Mouse (Mus musculus) ovary, postnatal 10 days (tissue): ENCODE measurements around the gene Krt15.

ENCODE experiments used
- DNase-seq: peaks from one replicate; pipeline ENCODE4 v3.0.0; 2022; ENCODE audit warnings: low spot score

Gene Krt15

DNA sequence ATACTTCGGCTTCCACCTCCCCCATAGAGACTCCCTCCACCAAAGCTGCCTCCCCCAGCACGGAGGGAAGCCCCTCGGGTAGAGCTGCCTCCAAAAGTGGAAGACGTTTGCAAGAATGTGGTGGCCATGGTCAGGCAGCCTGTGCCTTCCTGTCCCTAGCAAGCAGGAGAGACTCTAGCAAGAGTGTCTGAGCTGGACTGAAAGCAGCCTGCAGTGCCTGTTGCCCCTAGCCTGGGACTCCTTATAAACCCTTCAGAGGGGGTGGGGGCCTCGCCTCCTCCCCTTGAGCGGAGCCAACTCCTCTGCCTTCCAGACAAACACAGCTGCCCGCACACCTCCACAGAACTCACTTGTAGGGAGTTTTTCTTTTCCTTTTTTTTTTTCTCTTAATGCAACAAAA is at the start of gene Krt15:
Gene Krt15 (minus strand): TSS at position 198 of the 400 bp plus-strand sequence.
- no peak for DNase-seq

- DNase-seq = no peak
Measured at GRCm38 (mm10) chr11:100181725-100182124, 46.0 kb upstream of the Krt15 start.

DNA sequence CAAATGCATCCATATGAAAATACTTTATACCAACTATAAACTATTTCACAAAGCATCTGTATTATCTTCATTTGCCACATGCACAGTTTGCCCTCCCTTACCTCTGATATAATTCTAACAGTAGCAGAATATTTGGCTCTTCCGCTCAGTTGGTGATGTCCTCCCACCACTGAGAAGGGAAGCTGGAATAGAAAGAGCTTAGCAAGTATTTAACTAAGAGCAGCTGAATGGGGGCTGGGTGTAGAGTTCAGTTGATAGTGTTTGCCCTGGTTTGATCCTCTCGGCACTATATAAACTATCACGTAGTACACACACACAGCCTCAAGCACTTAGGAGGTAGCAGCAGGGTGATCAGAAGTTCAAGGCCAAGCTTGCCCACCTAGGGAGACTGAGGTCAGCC is 43.5 kb upstream of the Krt15 start:
- no peak for DNase-seq

DNA sequence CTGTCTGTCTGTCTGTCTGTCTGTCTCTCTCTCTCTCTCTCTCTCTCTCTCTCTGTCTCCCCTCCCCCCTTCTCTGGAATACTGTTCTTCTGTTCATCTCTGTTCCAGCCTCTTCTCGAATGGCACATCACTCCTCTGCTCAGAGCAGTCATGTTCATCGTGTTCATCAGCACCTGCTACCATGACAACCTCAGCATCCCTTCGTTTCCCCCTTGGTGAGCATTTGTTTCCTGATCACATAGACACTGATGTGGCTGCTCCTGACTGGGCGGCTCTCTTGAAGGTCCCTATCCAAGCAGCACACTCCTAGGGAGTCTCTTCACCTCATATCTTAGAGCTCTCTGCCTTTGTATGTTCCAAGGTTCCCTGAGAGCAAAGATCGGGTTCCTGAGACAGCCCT is 42.6 kb upstream of the Krt15 start:
- DNase-seq = no peak

GRCm38 (mm10) chr11:100176791-100177190 is 41.1 kb upstream of the Krt15 start:
- DNase-seq = no peak

DNA sequence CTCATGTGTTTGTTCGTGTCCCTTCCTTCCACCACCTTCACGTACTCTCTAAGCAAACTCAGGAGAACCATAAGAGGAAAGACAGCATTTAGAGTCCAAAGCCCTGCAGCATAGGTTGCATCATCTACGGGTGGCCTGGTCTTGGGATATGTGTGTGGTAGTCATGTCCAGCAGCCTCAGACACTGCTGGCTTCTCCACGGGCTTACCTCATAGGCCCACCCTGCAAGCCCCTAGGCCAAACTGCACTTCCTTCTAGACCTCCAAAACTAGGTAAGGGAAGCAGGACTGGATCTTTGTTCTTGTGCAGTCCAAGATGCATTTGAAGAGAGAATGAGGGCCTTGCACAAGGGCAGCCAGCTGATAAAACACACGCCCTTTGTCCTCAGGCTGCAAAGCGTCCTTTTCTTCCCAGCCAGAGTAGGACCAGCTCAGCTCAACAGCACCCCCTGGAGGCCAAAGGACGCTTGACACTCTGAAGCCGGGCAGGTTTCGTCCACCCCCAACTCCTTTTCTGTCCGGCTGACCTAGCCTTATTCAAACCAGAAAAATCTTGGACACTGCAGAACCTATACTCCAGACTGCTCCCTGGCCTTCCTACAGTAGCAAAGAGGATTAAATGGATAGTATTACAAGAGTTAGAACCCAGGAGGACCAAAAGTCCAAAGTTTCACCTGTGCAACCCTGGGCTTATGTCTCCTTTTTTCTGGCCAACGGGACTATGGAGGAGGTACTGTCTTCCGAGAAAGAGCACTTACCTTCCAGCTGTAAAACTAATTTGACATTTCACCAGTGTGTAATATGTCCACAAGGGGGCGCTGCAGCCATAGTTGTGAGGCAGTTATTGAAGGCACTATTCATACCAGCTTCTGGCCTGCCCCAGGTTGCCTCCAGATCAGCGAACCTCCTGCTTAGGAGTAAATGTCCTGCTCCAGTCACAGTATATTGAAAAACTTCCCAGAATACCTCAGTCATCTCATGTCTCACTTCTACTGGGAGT is 33.3 kb upstream of the Krt15 start:
- DNase-seq = peak; percentile 70

GRCm38 (mm10) chr11:100168071-100168470 is 32.3 kb upstream of the Krt15 start:
- DNase-seq = no peak

DNA sequence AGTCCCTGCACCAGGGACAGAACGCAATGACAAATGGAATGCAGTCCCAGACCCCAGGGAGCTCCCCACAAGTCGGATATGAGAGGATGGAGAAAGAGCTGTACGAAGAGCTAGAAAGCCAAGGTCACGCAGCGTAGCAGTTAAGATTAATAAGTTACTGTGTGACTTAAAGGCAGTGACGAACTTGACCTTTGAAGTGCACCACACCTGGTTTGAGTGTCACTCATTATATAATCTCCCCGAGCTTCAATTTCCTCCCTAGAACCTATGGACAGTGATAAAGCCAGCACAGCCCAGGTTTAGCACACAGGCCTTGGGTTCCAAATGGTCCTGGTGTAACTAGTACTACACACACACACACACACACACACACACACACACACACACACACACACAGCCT is 28.7 kb upstream of the Krt15 start:
- no peak for DNase-seq

GRCm38 (mm10) chr11:100157908-100158477 is 22.3 kb upstream of the Krt15 start:
- DNase-seq = no peak

- no peak for DNase-seq
Measured at GRCm38 (mm10) chr11:100157331-100157730, 21.6 kb upstream of the Krt15 start.

GRCm38 (mm10) chr11:100155497-100156255 is 19.9 kb upstream of the Krt15 start:
- DNase-seq = no peak

- DNase-seq = no peak
Measured at GRCm38 (mm10) chr11:100148615-100149330, 13.0 kb upstream of the Krt15 start, which contains the start of gene Krt19. Gene Krt19, minus strand, starts transcription at chr11:100148665.

- no peak for DNase-seq
Measured at GRCm38 (mm10) chr11:100147566-100148353, 12.0 kb upstream of the Krt15 start.

GRCm38 (mm10) chr11:100145858-100146560 is 10.3 kb upstream of the Krt15 start:
- no peak for DNase-seq

GRCm38 (mm10) chr11:100145104-100145503 is 9.4 kb upstream of the Krt15 start:
- DNase-seq = no peak

DNA sequence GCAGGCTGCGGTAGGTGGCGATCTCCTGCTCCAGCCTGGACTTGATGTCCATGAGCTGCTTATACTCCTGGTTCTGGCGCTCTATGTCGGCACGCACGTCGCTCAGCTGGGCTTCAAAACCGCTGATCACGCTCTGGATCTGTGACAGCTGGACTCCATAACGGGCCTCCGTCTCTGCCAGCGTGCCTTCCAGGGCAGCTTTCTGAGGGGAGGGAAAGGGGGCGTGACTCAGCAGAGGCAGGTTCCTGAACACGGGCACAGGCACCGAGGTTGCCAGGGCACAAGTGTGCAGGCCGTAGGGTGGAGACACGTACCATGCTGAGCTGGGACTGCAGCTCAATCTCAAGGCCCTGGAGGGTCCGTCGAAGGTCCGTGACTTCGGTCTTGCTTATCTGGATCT is 5.2 kb upstream of the Krt15 start:
- no peak for DNase-seq

- no peak for DNase-seq
Measured at GRCm38 (mm10) chr11:100139391-100139790, 3.7 kb upstream of the Krt15 start.

GRCm38 (mm10) chr11:100138809-100139208 is 3.1 kb upstream of the Krt15 start:
- DNase-seq = no peak

DNA sequence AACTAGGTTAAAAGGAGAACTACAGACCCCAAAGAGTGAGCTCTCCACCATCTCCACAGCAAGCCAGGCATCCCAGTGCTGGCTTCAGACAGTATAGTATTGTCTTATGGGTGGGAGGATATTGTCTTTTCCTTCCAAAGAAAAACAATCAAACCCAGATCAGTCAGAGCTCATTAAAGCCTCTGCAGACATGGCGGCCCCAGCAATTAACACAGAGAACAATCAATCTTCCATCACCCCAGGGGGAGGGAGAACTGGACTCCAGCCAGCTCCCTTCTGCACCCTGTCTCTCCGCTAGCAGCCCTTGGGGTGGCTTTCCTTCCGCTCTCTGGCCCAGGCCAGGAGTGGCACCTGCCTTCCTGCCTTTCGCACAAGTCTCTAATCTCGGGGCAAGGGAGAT is 2.0 kb upstream of the Krt15 start:
- DNase-seq = no peak

DNA sequence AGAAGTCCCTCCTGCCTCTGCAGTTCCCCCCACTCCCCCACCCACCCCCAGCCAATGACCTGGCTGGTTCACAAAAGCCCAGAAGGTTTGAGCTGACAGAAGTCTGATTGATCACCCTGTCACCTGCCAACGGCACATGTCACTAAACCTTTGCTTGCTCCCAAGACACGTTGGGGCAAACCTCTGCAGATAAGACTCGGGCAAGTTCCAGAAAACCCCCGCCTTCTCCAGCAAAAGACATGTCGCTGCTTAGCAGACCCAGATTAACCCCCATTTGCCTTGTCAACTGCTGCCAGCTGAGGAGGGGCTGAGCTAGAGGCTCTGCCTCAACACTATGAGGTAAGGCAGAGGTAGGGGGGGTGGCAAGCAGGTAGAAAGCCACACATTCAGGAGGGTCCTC is 831 bp upstream of the Krt15 start:
- DNase-seq = no peak
